Mouse (Mus musculus) large intestine, adult 2 months (tissue): ENCODE measurements around the gene Gapdhs. TPM values are rescaled to one million over a fixed set of nuclear protein-coding genes. Genes with fewer than 3 reads are reported as not detected.
"Not testable (repeated sequence)": the region's sequence is repeated elsewhere in the genome, so short reads cannot be mapped to it uniquely, and the experiment has no call there.

Experiments
- DNase-seq: peaks from one replicate; pipeline ENCODE4 v3.0.0-alpha.2; 2012; ENCODE audit warnings: low read depth, low spot score
- WGBS: fragments of 180-500 bp; shearing (Covaris S2); methylation state at CpG from one replicate; pipeline ENCODE4 v1.1.7; 2018; 5-methylcytosine and 5-hydroxymethylcytosine counted together
- polyA plus RNA-seq: library from polyadenylated mRNA; depleted of rRNA; stranded (reverse); fragments of >200 nt; gene quantifications from 2 replicates; pipeline ENCODE4 v1.2.3, GENCODE M21; 2012; rRNA removed

The Gapdhs gene
- polyA plus RNA-seq, result not detected in 2 replicates

DNA sequence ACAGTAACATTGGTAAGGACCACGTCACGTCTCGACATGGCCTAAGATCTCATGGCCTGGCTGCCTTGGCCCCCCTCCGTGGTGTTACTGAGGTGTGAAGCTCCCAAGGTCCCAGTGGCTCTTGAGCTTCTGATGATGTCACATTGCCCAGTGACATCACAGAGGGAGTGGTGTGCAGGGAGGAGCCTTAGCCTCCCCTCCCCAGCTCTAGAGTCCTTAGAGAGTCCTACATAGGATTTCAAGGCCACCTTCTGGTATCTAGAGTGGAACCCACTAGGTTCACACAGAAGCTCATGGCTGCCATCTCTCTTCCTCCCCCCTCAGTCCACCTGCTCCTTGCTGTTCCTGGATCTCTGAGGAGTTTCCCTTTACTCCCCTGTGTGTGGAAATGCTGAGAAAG is at the start of gene Gapdhs:
Gene Gapdhs (minus strand): TSS at position 65 of the 400 bp plus-strand sequence.
- DNase-seq, result not testable (repeated sequence)
- 92% methylated on average over 4 of the region's 4 CpGs for WGBS

DNA sequence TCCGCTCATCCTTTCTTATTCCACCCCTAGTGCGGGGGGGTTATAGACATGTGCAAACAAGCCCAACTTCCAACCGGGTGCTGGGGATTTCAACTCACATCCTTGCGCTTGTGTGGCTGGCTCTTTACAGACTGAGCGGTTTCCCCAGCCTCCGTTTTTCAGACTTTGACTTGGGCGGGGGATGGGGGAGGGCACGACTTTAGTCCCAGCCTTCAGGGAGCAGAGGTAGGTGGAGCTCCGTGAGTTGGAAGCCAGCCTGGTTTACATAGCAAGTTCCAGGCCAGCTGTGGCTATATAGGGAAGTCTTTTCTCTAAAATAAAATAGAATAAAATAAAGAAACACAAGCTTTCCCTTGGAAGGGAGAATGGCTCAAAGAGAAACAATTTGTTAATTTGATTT is 48.4 kb upstream of the Gapdhs start:
- DNase-seq, result no peak
- WGBS, result 14% methylated on average over 9 of the region's 9 CpGs

DNA sequence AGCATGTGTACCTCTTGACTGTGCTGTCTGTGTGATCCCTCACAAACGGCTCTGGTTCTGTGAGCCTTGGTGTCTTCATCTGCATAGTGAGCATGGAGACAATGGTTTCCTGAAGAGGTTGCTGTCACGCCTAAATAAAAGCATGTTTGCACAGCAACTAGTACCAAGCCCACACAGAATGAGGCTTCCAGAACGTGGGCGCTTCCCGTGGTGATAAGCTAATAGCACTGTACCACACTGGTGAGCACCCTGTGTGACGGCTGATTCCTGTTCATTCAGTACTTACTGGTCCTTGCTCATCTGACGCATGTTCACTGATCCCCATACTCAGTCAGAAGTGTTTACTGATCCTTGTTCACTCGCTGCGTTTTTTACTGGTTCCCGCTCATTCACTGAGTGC is 46.7 kb upstream of the Gapdhs start:
- 68% methylated on average over 10 of the region's 10 CpGs for WGBS
- DNase-seq, result no peak

DNA sequence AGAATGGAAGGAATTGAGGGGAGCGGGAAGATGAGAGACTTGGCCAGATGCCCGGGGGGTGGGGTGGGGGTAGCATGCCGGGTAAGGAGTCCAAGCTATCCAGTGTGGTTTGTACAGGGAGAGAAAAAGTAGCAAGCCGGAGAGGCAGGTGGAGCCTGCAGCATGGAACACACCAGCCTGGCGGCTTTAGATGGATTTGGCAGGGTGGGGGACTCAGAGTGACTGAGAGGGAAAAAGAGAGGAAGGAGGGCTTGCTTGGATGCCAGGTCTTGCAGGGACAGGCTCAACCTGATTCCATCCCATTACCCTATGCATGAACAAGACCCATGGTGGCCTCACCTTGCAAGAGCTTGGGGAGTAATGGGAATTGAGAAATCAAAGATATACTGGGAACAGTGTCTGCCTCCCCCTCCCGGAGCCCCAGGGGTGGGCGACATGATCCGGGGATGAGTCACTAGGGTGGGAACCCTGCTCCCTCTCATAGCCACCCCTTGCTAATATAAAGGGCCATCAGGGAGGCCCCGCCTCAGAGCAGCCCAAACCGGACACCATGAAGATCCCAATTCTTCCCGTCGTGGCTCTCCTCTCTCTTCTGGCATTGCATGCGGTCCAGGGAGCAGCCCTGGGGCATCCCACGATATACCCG is 44.0 kb upstream of the Gapdhs start, which contains the start of gene Krtdap:
Gene Krtdap (plus strand): TSS at position 520 of the 646 bp plus-strand sequence.
- WGBS, result 60% methylated on average over 15 of the region's 15 CpGs
- DNase-seq, result no peak

DNA sequence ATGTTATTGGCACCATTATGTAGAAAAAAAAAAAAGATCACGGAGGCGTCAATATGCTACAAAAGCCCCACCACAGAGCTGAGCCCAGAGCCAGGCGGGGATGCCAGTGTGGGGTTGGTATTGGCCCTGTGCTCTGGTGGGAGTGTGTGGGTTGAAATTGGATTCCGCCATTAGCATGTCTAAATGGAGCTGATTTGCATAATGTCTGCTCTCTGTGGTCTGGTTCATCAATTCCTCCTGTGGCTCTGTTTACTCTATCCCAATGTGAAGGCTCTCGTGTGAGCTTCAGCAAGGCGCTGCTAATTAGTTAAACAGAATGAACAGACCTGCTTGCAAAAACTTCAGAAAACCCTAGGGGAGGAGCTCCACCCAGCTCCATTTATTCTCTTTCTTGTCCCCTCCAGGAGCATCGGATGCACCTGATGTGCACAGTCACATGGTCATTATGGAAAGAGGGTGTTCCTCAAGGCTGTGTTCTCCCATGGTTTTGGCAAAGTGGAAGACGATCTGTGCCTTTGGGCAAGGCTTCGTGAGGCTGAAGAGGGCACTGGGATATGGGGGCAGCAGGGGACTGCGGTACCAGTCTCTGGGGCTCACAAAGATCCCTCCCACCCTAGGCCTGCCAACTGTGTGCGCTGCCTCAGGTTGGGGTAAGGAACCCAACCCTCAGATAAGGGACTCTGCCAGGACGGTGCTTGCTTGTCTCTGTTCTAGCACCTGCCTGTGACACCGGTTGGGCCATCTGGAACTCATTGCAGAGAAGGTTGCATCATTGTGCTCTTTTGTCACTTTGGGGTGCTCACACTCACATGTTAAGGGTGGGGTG is 42.5 kb upstream of the Gapdhs start:
- DNase-seq, result no peak
- 78% methylated on average over 13 of the region's 13 CpGs for WGBS

DNA sequence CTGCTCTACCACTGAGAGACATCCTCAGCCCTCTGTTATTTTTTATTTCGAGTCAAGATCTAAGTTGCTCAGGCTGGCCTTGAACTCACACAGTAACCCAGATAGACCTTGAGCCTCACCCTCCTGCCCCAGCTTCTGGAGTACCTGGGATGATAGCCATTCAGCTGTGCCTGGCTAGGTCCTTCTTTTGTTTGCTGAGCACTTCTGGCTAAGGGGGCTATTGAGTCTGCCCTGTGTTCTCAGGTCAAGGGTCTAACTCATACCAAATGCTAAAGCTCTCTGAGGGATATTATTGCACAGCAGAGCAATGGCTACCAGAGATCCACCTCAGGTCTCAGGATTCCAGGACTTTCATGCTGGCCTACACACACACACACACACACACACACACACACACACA is 41.7 kb upstream of the Gapdhs start:
- 28% methylated on average over 1 of the region's 1 CpGs for WGBS
- DNase-seq, result no peak

DNA sequence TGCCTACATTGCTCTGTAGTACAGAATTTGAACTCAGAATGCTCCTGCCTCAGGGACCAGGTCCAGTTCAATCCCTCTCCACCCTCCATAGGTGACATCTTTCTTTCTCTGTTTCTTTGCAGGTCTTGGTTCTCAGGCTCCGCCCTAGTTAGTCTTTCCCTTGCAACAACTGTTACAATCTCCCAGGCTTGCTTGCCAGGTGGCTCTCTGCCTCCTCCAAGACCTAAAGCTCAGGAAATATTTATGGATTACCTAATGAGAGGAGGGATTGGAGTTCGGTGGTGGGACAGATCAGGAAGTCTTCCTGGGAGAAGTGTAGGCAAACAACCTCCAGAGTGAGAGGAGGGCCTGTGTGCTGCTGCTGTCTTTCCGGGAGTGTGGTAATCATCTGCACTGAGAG is 39.2 kb upstream of the Gapdhs start:
- DNase-seq, result no peak
- 31% methylated on average over 3 of the region's 3 CpGs for WGBS

DNA sequence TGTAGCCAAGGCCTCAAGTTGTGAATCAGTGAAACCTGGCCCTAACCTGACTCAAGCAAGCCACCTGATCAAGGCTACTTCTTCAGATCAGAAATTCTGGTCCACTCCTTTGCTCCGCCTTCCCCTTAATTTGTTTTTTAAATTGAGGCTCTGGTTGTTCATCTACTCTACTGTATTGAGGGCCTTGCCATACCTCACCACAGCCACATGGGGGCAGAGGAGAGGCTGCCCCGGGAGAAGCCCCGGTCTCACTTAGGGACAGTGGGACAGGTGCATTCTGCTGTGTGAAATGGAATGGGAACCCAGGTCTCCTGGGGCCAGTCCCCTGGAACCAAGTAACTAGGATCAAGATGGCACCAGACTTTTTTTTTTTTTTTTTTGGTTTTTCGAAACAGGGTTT is 38.3 kb upstream of the Gapdhs start:
- DNase-seq, result no peak

DNA sequence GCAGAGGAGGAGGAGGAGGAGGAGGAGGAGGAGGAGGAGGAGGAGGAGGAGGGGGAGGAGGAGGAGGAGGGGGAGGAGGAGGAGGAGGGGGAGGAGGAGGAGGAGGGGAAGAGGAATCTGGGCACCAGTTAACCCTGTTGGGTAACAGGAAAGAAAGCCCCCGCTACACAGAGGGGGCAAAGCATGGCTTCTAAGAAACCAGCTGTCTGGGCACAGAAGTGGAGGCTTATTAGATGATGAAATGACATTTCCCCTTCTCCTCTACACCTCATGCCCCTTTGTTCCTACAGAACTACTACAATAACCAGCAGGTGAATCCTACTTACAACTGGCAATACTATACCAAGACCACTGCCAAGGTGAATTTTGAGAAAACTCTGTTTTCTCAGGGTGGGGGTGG is 34.4 kb upstream of the Gapdhs start:
- no peak for DNase-seq
- WGBS, result 88% methylated on average over 1 of the region's 1 CpGs

More for the DNA sequence above, 38.3 kb upstream of the Gapdhs start:
- 55% methylated on average over 4 of the region's 4 CpGs for WGBS

DNA sequence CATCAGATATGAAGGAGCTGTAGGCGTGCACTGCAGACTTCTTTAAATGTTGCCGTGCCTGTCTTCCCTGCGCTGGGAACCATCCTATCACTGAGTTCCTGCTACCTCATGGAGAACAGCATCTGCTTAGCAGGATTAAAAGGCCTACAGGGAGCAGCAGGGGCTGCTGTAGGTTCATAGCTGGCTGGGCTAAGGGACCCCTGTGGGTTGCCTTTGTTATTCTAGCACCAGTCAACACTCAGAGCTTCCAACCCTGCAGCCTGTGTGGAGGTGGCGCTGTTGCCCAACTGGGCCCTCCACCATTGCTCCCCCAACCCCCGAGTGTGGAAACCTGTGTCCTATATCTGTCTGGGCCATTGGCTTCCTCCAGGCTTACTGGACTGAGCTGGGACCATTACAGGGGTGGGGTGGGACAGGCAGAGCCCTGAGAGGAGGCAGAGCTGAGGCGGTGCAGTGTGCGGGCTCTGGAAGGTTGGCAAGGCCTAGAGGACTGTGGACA is 33.6 kb upstream of the Gapdhs start:
- no peak for DNase-seq
- WGBS, result 85% methylated on average over 7 of the region's 7 CpGs

DNA sequence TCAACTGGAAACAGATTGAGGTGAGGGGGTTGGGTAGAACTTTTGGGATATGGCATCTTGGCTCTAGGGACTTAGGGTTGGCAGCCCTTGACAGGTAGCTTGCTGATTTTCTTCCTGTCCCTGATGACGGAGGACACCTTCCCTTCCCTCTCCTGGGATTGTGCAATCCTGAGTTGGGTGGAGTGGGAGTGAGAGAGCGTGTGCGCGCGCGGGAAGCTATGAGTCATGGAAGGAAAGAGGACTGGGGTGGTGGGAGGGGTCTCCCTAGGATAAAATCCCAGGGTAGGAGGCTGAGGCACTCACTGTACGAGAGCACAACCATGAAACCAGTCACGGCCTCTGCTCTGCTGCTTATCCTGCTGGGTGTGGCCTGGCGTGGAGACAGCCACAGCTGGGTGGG is 32.6 kb upstream of the Gapdhs start:
- no peak for DNase-seq
- 46% methylated on average over 9 of the region's 9 CpGs for WGBS

DNA sequence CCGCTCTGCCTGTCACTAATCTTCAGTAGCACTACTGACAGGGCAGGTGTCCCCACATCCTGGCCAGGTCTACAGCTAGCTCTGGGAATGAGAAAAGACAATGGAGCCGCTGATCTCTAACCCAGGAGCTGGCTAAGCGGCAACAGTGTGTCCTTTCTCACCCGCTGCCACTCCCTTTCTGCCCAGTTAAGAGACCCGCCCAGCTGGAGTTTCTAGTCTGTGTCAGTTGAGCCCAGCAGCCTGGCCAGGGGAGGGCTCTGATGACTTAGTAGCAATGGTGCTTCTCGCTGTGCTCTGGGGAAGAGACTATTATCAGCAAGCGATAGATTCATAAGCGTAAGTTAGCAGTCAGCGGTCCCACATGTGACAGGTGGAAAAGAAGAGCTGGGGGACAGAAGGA is 25.8 kb upstream of the Gapdhs start:
- WGBS, result 11% methylated on average over 9 of the region's 9 CpGs
- DNase-seq, result peak; percentile 43

DNA sequence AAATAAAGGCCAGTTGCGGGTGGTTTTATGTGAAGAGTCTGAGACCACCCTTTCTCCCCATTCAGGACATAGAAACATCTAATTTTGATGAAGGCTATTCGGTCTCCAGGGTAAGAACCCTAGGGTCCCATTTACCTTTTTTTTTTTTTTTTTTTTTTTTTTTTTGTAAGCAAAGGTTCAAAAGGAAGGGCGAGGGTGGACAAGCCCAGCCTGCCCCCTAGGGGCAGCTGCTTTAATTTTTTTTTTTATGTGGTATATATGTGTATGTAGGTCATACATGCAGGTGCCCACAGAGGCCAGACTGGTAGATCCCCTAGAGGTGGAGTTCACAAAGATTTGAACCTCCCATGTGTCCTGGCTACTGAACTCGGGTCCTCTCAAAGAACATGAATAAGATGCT is 22.9 kb upstream of the Gapdhs start:
- DNase-seq, result no peak
- 90% methylated on average over 4 of the region's 4 CpGs for WGBS

DNA sequence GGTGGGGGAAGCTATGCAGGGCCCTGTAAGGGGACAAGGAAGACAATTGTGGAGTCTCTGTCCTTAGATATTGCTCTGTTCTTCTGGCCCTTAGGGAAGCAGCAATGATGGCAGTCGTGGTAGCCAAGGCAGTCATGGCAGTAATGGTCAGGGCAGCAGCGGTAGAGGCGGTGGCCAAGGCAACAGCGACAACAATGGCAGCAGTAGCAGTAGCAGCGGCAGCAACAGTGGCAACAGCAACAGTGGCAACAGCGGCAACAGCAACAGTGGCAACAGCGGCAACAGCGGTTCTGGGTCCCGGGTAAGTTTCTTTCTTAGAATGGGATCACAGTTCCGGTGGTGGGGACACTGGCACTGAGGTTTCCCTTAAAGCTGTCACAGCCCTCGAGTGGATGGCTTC is 21.7 kb upstream of the Gapdhs start:
- WGBS, result 56% methylated on average over 11 of the region's 11 CpGs
- no peak for DNase-seq

DNA sequence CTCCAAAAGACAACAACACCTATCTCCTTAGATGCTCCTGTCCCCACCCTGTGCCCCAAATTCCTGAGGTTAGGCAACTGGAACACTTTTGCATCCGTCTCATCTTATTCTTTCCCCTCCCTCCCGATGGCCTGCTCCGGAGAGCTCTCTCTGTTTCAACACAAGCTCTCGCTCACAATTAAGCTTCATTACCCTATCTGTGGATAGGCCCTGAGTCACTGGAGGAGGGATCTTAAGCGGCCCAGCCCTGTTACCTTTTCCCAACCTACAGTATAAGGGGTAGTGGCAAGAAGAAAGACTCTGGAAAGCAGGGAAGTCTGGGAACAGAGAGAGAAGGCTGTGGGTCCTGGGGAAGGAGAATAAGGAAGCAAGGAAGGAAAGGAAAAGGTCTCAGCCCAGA is 20.0 kb upstream of the Gapdhs start, which contains the start of gene Dmkn:
Gene Dmkn (plus strand): TSS at position 301 of the 400 bp plus-strand sequence.
- DNase-seq, result no peak
- 47% methylated on average over 5 of the region's 5 CpGs for WGBS

DNA sequence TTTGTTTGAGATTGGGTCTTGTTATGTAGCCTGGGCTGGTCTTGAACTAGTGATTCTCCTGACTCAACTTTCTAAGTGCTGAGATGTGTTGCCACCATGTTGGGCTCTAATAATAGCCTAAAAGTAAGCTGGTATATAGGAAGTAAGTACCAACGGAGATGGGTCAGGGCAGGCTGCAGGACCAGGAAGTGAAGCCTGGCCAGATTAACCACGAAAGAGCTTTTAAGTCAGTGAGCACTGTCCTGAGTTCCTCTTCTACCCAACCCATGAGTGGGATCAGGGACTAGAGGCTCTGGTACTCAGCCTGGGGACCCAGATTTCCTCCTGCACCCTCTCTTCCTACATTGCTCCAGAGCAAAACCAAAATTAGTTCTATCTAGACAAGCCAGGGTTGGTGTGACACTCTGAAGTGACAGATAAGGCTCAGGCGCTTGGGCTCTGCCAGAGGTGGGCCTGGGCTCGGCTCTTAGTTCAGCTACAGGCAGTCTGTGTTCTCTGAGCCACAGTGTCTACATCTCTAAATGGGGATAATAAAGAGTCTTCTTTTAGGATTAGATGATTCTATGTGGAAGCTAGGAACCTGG is 18.4 kb upstream of the Gapdhs start:
- no peak for DNase-seq
- 74% methylated on average over 4 of the region's 4 CpGs for WGBS

DNA sequence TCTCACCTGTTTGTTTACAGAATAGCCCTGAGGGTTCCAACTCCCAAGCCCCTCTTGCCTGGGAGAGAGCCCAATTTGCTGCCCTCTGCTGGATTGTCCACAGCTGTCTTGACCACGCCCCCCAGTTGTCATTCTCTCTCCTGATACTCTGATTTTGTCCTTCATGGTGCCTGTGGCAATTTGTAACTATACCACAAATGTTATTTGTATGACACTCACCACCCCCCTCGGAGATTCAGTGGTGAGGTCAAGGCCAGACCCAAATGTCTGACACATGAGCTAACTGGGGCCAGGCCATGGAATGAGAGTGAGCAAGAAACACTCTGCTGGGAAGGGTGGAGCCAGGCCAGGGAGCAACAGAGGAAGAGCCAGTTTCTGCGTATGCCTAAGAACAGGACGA is 15.4 kb upstream of the Gapdhs start:
- WGBS, result 13% methylated on average over 4 of the region's 4 CpGs
- no peak for DNase-seq

DNA sequence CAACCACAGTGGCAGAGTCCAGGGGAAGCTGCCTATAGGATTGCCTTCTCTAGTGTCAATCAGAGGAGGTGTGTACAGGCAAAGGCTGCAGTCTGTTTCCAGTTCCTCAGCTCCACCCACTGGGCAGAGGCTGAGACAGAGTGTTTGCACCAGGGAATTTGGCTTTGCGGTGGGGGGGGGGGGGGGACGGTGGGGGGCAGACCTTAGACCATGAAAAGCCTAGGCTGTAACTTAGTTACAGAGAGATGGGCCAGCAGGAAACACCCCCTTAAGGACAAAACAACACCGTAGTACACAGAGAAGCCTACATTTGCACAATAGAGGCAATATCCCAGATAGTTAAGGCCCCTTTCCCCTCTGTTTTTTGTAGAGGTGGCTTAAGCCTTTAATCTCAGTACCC is 13.5 kb upstream of the Gapdhs start:
- WGBS, result 87% methylated on average over 2 of the region's 3 CpGs
- DNase-seq, result no peak

DNA sequence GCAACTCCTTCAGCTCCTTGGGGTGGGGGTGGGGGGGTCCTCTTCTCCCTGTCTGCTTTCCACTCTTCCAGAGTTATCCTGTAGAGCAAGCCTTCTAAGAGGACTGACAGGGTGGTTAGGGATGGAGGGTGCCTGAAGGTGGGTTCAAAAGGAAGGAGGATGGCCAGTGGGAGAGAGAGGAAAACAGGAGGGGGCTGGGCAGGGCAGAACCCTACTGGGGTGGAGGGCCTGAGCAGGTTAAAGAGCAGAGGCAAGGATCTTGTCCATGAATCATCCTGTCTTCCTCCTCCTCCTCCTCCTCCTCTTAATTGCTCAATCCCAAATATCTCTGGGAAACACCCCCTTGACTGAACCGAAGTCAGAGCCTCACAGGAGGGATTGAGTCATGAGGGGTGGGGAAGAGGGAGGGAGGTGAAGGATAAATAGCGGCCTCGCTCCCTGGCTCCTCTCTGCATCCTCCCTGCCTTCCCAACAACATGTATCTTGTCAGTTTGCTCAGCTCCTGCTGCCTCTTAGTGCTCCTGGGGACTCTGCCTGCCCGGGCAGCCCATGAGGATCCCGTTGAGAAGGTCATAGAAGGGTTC is 7.7 kb upstream of the Gapdhs start, which contains the start of gene Sbsn:
Gene Sbsn (plus strand): TSS at position 386 of the 584 bp plus-strand sequence.
- 64% methylated on average over 5 of the region's 5 CpGs for WGBS
- no peak for DNase-seq
